Mouse (Mus musculus): ENCODE measurements around the gene Adamts18. TPM values are rescaled to one million over a fixed set of nuclear protein-coding genes. Genes with fewer than 3 reads are reported as not detected.

The Adamts18 gene
- polyA plus RNA-seq, 1 experiment, result 1.1 TPM

DNA sequence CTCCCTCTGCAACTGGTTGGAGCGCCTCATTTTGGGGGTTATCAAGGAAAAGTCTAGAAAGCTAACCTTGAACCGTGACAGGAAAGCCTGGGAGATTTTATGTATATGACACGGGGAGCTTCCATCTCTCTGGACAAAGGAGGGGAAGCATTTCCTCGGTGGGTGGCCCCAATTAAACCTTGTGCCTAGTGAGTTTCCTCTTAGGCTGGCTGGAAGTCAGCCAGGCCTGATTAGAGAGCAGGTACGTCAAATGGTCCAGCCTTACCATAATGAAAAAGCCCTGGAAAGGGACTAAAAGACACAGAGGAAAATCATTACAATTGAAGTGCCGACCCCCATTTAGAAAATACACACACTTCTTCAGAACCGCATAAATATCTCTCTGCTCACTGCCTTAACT lies 10.3 kb upstream of the Adamts18 start:
- WGBS, result 58% methylated on average over 7 of the region's 7 CpGs

DNA sequence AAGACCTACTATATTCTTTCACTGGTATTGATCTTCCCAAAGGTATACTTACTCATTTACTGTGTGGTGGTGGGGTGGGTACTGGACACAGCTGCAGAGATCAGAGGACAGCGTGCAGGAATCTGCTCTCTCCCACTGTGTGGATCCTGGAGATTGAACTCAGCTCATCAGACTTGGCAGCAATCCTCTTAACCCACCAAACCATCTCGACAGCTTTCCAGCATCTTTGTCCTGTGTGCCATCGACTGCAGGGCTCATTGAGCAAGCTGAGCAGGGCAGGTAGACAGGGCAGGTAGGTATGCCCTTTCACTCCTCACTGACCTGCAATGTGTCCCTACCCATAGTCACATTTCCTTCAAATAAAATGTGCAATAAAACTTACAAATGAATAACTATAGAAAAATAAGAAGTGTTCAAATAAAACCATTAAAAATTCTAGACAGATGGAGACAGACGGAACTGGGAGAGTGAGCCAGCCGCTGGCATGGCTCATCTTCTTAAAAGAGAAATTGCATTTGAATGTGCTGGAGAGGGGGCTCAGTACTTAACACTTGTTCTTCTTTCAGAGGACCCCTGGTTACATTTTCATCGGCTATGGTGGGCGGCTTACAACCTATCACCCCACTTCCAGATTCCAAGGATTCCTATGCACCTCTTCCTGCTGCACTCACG lies 6.2 kb upstream of the Adamts18 start:
- no peaks in the 10 kb centered on the region for H3K4me1 ChIP-seq (ENCODE audit: control insufficient read depth, insufficient read depth, insufficient read length, low read length)
- H3K4me3 ChIP-seq (ENCODE audit: low read depth, low read length), result no peak overlapping the region
- TF ChIP-seq CTCF (IDR thresholded peaks at IDR 0.05; ENCODE audit: extremely low read depth, insufficient read length, insufficient replicate concordance, low read depth, low read length), result no peak
- no peak for TF ChIP-seq POLR2A (IDR thresholded peaks at IDR 0.05; ENCODE audit: low read depth, low read length)
- 75% methylated on average over 8 of the region's 8 CpGs for WGBS
- no peaks in the 10 kb centered on the region for H3K27me3 ChIP-seq (ENCODE audit: control insufficient read depth, insufficient read depth, low read length)
- no peaks in the 10 kb centered on the region for H3K36me3 ChIP-seq (ENCODE audit: control insufficient read depth, insufficient read depth, low read length)
- no peak overlapping the region for H3K27ac ChIP-seq (ENCODE audit: insufficient read depth, low read depth, low read length)

More for the DNA sequence above, 10.3 kb upstream of the Adamts18 start:
- H3K4me3 ChIP-seq (ENCODE audit: low read depth, low read length), result no peak overlapping the region
- H3K36me3 ChIP-seq (ENCODE audit: control insufficient read depth, insufficient read depth, low read length), result no peaks in the 10 kb centered on the region
- TF ChIP-seq CTCF (IDR thresholded peaks at IDR 0.05; ENCODE audit: extremely low read depth, insufficient read length, insufficient replicate concordance, low read depth, low read length) (no peak), POLR2A (IDR thresholded peaks at IDR 0.05; ENCODE audit: low read depth, low read length) (no peak)
- no peak overlapping the region for H3K27ac ChIP-seq (ENCODE audit: insufficient read depth, low read depth, low read length)
- H3K27me3 ChIP-seq (ENCODE audit: control insufficient read depth, insufficient read depth, low read length), result no peaks in the 10 kb centered on the region
- H3K4me1 ChIP-seq (ENCODE audit: control insufficient read depth, insufficient read depth, insufficient read length, low read length), result 0 out of 2 replicates have a peak, but pooled peaks cover 2% of the 10 kb centered on the region

DNA sequence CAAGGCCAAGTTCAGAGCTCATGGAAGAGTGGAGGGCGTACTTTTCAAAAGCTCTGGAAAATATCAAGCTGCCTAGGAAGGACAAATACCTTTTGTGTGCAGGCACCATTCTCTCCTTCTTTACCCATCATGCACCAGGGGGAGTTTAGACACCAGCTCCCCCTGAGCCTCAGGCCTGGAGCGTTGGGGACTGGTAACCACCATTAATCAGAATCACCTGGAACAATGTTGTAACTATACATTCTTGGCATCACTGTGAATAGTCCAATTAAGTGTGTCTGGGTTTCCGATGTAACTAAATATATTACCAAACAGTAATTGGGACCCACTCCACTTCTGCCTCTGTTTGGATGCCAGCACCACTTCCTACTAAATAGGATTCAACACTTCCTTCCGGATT lies 5.2 kb upstream of the Adamts18 start:
- Histone ChIP-seq H3K4me1 (ENCODE audit: control insufficient read depth, insufficient read depth, insufficient read length, low read length) (no peaks in the 10 kb centered on the region), H3K27me3 (ENCODE audit: control insufficient read depth, insufficient read depth, low read length) (peaks cover 3% of the 10 kb centered on the region; the same call in 1 of the 2 replicates), H3K4me3 (ENCODE audit: low read depth, low read length) (no peak overlapping the region), H3K27ac (ENCODE audit: insufficient read depth, low read depth, low read length) (no peak overlapping the region), H3K36me3 (ENCODE audit: control insufficient read depth, insufficient read depth, low read length) (no peaks in the 10 kb centered on the region)
- WGBS, result 80% methylated on average over 4 of the region's 4 CpGs
- TF ChIP-seq CTCF (IDR thresholded peaks at IDR 0.05; ENCODE audit: extremely low read depth, insufficient read length, insufficient replicate concordance, low read depth, low read length), result no peak
- no peak for TF ChIP-seq POLR2A (IDR thresholded peaks at IDR 0.05; ENCODE audit: low read depth, low read length)

DNA sequence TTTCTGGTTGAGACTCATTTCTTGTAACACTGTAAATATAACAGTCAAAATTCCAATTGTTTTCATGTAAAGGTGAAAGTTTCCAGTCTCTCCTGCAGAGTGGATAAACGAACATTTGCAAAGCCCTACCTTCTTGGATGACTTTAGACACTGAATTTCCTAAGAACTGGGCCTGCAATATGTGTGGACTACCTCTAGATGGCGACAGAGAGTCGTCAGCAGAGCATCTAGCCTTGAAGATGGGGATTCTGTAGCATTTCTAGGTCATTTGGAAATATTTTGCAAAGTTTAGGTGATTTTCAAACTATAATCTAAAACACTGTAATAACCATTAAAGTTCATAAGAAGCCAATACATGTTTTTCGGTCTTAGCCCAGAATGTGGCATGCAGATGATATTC lies 3.1 kb upstream of the Adamts18 start:
- Histone ChIP-seq H3K4me3 (ENCODE audit: low read depth, low read length) (no peak overlapping the region), H3K4me1 (ENCODE audit: control insufficient read depth, insufficient read depth, insufficient read length, low read length) (no peaks in the 10 kb centered on the region), H3K27ac (ENCODE audit: insufficient read depth, low read depth, low read length) (no peak overlapping the region), H3K36me3 (ENCODE audit: control insufficient read depth, insufficient read depth, low read length) (no peaks in the 10 kb centered on the region), H3K27me3 (ENCODE audit: control insufficient read depth, insufficient read depth, low read length) (peaks cover 11% of the 10 kb centered on the region)
- WGBS, result 43% methylated on average over 4 of the region's 4 CpGs
- TF ChIP-seq CTCF (IDR thresholded peaks at IDR 0.05; ENCODE audit: extremely low read depth, insufficient read length, insufficient replicate concordance, low read depth, low read length), result no peak
- TF ChIP-seq POLR2A (IDR thresholded peaks at IDR 0.05; ENCODE audit: low read depth, low read length), result no peak

DNA sequence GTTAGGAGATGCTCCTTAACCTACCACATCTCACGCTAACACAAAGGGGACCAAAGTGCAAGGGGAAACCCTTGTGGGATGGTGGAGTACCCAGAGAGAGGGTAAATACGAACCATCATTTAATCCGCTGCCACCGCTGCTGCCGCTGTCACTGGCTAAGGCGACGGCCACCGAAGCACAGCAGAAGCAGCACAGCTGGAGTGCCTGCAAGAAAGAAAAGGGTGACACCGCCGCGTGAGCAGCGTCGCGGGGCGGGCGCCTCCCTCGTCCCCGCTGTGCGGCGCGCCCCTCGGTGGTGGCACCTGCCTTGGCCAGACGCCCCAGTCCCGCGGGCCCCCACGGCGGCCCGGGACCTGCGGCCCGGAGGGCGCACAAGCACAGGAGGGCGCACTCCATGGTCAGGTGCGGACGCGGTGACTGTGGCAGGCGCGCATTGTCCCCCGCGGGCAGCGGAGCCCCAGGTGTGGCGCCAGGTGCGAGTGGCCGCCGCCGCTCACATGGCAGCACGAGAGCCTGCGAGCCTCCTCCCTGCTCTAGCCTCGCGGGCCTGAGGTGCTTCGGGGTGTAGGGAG lies 371 bp downstream of the Adamts18 start:
- 1% methylated on average over 50 of the region's 50 CpGs for WGBS
- Histone ChIP-seq H3K27me3 (ENCODE audit: control insufficient read depth, insufficient read depth, low read length) (peaks cover 11% of the 10 kb centered on the region), H3K36me3 (ENCODE audit: control insufficient read depth, insufficient read depth, low read length) (no peaks in the 10 kb centered on the region), H3K4me3 (ENCODE audit: low read depth, low read length) (no peak overlapping the region; the same call in 1 of the 2 replicates), H3K4me1 (ENCODE audit: control insufficient read depth, insufficient read depth, insufficient read length, low read length) (no peaks in the 10 kb centered on the region), H3K27ac (ENCODE audit: insufficient read depth, low read depth, low read length) (no peak overlapping the region)
- no peak for TF ChIP-seq CTCF (IDR thresholded peaks at IDR 0.05; ENCODE audit: extremely low read depth, insufficient read length, insufficient replicate concordance, low read depth, low read length)
- TF ChIP-seq POLR2A (IDR thresholded peaks at IDR 0.05; ENCODE audit: low read depth, low read length), result no peak

DNA sequence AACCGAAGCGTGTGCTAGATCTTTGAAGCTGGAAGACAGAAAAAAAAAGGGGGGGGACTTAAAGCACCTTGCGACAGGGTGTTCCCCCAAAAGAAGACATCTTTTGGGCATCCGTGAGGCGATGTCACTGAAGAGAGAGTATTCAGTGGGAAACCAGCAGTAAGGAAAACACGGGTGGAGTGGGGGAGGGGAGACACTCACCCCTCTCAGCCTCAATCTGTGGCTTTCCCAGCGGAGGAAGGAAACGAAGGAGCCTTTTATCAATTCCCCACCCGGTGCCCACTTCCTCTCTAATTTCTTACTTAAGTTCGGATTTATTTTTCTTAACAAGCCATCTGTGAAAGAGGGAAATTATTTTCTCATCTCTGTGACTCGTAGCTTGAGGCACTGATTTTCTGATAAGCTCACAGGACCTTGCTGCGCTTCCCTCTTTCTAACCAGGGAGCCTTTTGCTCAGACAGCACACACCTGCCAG lies 895 bp downstream of the Adamts18 start:
- TF ChIP-seq POLR2A (IDR thresholded peaks at IDR 0.05; ENCODE audit: low read depth, low read length) (no peak), CTCF (IDR thresholded peaks at IDR 0.05; ENCODE audit: extremely low read depth, insufficient read length, insufficient replicate concordance, low read depth, low read length) (no peak)
- Histone ChIP-seq H3K27ac (ENCODE audit: insufficient read depth, low read depth, low read length) (no peak overlapping the region), H3K36me3 (ENCODE audit: control insufficient read depth, insufficient read depth, low read length) (no peaks in the 10 kb centered on the region), H3K4me1 (ENCODE audit: control insufficient read depth, insufficient read depth, insufficient read length, low read length) (no peaks in the 10 kb centered on the region), H3K27me3 (ENCODE audit: control insufficient read depth, insufficient read depth, low read length) (peaks cover 11% of the 10 kb centered on the region), H3K4me3 (ENCODE audit: low read depth, low read length) (no peak overlapping the region)
- WGBS, result 27% methylated on average over 12 of the region's 12 CpGs

DNA sequence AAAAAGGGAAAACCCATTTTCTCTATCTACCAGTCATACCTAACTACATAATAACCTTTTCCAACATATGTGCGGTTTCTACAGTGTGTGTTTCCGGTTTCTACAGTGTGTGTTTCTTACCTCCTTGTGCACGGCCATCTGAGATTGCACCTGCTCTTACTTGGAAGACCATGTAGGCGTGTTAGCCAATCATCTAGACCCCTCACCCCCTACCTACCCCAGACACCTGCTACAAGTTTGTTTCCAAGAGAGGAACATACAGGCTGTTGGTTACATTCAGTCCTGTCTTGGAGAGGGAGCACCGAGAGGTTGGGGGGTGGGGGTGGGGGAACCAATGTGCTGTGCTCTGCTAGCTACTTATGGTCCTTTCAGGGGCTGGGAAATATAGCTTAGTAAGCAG lies 1.9 kb downstream of the Adamts18 start:
- WGBS, result 71% methylated on average over 5 of the region's 5 CpGs
- peaks cover 11% of the 10 kb centered on the region for H3K27me3 ChIP-seq (ENCODE audit: control insufficient read depth, insufficient read depth, low read length)
- H3K4me1 ChIP-seq (ENCODE audit: control insufficient read depth, insufficient read depth, insufficient read length, low read length), result no peaks in the 10 kb centered on the region
- no peak for TF ChIP-seq CTCF (IDR thresholded peaks at IDR 0.05; ENCODE audit: extremely low read depth, insufficient read length, insufficient replicate concordance, low read depth, low read length)
- TF ChIP-seq POLR2A (IDR thresholded peaks at IDR 0.05; ENCODE audit: low read depth, low read length), result no peak
- H3K27ac ChIP-seq (ENCODE audit: insufficient read depth, low read depth, low read length), result no peak overlapping the region
- H3K4me3 ChIP-seq (ENCODE audit: low read depth, low read length), result no peak overlapping the region
- H3K36me3 ChIP-seq (ENCODE audit: control insufficient read depth, insufficient read depth, low read length), result no peaks in the 10 kb centered on the region
